Mouse (Mus musculus) WW6 (cell line): ENCODE data around the gene Casc3.

Experiments used
- DNase-seq: peaks from one replicate; pipeline ENCODE4 v3.0.0-alpha.2; 2013; ENCODE audit warnings: low read depth, low spot score

Casc3 gene

GRCm38 (mm10) chr11:98773635-98774295 lies 30.9 kb upstream of the Casc3 start:
- DNase-seq: peak; percentile 97

- DNase-seq: no peak
These were observed 29.9 kb upstream of the Casc3 start, which contains the start of gene Nr1d1 for GRCm38 (mm10) chr11:98774582-98775347. Gene Nr1d1 (minus strand): TSS chr11:98775333.

DNA sequence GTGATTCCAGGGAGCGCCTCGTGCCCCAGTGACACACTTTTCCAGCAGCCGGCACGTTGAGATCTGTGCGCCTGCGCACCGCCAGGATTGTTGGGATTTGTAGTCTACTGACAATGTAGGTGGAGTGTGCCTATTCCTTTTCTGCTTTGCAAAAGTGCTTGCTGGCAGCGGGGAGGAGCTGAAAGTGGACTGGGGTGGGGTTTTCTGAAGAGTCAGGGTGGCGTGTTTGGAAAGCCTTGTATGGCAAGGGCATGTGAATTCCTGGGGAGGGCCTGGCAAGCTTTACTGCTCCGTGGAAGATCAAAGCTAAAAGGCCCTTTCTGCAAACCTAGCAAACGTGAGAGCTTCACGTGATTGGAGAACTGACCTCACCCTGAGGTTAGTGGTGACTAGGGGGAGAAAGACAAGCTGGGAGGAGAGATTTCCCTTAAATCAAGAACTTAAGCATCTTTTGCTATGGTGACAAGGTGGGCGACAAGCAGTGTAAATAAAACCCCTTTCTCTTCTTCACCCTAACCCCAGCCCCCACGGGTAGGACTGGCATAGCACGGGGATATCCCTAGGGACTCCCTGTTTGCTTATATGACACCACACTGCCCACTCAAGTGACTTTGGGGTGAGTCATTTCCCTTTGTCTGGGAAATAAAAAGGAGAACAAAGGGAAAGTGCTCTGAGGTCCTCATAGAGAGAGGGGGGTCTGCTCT lies 29.2 kb upstream of the Casc3 start:
- peak; percentile 97 for DNase-seq

GRCm38 (mm10) chr11:98776052-98776764 lies 28.5 kb upstream of the Casc3 start:
- DNase-seq: no peak

- DNase-seq: no peak
These were observed 27.7 kb upstream of the Casc3 start for GRCm38 (mm10) chr11:98776843-98777590.

DNA sequence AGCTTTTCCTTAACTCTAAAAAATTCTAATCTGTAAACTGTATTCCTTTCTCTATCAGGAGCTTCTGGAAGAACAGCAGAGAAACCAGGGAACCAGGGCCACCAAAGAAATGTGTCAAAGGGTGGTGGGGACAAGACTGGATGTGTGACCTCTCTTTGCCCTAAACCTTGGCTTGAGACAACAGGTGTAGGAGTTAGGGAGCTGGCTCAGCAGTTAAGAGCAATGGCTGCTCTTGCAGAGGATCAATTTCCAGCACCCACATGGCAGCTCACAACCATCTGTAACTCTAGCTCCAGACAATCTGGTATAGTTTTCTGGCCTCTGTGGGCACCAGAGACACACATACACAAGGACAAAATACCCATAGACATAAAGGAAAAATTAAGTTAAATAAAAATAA lies 26.8 kb upstream of the Casc3 start:
- DNase-seq: no peak

DNA sequence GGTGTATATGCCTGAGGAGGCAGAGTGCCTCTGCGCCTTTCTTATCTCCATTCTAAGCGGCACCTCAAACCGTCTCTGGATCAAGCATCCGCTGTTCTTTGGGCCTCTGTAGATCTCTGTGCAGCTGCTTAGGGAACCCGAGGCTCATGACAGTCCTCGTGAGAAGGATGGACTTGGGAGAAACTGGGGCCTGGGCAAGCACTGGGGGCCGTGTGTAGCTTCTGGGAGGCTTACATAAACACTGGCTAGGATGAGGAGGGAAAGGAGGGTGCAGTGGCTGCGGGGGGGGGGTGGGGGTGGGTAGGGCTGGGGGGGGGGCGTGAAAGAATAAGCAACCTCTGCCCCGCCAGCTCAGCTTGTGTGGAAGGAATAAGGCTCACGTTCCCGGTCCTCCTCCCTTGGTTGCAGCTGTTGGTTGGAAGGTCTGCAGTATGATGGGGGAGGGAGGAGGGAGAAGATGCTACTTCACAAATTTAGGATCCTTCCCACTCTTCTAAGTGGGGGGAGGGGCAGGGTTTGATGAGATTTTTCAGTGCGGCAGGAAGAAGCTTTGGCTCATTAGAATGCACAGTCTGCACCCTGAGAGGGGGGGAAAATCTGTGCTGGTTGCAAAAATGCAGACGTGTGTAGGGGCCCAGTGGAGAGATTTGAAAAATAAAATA lies 22.7 kb upstream of the Casc3 start:
- no peak for DNase-seq

- DNase-seq: no peak
These were observed 22.0 kb upstream of the Casc3 start for GRCm38 (mm10) chr11:98782651-98783235.

DNA sequence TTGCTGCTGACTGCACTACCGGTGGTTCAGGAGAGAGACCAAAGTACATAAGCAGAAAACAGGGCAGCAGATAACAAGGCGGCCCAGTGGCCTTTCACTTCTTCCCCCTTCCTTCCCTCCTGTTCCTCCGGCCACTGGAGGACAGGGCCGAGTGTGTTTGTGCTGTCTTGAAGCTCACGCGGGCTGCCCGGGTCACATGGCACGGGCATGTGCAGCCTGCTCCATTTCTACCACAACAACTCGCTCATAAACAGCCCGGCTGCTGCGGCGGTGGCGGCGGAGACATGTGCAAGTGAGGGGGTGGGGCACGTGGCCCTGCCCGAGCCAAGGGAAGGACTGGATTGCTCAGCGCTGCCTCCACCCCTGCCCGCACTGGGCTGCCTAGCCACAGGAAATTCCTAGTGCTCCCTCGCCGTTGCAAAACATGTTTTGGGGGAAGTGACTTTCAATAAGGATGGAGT lies 21.4 kb upstream of the Casc3 start:
- no peak for DNase-seq

DNA sequence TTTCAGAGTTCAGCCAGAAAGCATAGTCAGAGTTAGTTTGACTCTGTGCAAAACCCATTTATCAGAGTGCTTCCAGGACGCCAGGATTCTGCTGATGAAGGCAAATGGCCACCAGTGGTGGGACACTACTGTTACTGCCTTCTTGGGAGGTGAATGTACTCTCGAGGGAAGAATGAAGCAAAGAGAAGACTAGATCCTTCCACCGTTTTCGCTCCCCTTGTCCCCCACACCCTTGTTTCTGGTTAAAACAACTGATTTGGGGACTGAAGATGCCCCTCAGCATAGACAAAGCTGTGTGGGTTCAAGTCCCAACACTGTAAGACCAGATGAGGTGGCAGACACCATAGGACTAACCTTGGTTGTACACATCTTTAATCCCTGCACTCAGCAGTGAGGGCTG lies 20.6 kb upstream of the Casc3 start:
- no peak for DNase-seq

GRCm38 (mm10) chr11:98785214-98785613 lies 19.5 kb upstream of the Casc3 start:
- DNase-seq: no peak

DNA sequence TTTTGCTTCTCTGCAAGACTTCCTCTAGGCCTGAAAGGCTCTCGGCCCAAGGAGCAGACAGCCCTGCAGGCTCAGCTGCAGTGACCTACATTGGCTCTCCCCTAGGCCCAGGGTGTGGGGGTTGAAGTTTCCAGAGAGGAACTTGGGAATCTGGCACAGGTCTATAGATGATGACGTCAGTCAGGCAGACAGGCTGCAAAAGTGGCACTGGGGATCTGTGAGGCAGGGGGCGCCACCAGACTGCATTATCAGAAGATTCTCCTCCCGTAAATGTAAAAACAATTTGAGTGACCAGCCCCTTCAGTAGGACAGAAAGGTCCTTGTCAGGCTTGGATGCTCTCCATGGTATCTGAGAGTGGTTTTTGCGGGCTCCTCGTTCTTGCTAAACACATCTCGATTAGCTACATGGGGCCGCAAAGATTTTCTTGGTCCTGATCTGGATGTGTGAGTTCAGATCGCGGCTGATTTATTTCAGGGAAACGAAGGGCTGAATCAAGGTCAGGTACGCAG lies 18.9 kb upstream of the Casc3 start:
- no peak for DNase-seq

DNA sequence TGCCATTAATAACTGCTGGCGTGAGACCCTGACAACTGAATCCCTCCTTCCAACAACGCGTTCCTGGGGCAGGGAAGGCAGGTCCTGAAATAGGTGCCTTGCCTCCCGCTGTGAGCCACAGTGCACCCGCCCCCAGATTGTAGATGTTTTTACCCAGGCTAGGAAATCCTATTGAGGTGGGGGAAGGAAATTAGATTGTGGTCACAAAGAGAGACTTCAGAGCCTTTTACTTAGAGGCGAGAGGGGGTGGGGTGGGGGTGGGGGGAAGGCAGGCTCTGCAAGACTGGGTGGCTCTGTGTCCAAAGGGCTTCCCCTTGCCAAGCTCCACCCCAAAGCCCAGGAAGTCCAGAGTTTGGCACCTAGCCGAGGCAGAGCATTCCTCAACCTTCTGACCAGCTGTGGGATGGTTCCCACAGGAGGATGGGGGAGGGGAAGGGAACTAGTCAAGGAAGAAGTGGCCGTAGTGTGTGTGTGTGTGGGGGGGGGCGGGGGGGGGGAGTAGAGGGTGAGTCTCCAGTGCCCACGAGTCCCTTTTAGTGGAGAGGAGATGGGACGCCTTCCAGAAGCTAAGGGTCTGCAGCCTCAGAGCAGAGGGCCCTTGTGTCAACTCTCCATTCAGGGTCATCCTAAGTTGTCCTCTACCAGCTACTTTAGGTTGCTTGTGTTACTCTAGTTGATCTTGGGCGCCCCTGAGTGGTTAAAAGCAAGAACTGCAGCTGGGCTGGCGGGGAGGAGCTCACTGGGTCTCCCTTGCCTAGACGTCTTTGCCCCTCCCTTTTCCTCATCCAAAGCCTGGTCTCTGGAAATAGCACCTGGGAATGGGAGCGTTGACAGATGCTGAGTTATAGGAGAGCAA lies 18.1 kb upstream of the Casc3 start:
- peak; percentile 97 for DNase-seq

DNA sequence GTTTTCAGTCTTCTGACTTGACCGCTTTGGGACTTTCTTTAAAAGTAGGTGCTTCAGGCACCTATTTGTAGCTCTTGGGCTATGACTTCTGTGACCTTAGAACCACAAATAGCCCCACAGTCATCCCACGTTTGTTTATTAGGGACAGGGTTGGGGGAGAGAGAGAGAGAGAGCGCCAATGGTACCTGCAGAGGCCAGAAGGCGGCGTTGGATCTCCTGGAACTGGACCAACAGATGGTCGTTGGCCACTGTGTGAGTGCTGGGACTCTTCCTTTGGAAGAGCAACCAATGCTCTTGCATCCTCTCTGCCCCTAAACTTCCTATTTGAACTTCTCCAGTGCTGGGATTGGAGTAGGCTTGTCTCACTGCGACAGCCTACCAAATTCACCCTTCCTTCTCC lies 17.5 kb upstream of the Casc3 start:
- no peak for DNase-seq

- DNase-seq: no peak
These were observed 17.0 kb upstream of the Casc3 start for GRCm38 (mm10) chr11:98787691-98788090.

DNA sequence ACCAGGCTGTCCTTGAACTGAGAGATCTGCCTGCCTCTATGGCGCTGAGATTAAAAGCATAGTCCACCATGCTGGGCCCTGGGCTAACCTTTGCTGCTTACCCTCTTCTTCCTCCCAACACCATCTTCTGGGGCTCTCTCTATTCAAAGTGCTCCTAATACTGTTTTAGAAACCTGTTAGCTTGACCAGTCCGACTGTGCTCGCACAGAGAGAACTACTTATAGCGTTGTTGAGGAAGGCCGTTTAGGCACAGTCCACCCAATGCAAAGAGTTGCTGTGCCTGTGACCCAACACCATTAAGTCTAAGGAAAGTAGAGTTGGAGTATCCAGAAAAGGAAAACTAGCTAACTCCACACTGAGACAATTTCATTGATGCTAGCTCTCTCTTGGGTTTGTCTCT lies 16.6 kb upstream of the Casc3 start:
- DNase-seq: no peak

DNA sequence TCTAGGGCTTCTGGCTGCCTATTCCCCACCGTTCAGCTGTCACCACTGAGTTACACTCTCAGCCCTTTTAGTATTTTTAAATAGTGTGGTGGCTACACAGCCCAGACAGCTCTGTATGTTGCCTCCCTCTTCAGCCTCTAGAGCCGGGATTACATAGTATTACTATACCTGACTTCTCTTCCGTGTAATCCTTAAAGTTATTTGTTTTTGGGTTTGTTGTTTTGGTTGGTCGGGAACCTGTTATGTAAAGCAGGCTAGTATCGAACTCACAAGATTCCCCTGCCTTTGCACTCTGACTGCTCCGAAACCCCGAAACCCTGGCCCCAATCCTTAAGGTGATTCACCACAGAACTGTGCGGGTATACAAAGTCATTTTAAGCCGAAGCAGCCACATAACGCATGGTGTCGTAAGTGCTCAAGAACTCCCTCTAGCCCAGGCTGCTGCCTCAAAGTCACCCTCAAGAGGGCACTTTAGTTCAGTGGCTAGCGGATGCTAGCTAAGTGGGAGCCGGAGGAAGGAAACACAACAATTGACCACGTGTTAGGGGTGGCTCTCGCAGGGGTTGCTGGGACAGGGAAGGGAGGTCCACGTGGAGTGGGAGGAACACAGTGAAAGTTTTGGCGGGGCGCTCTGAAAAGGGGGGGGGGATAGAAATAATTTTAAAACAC lies 16.0 kb upstream of the Casc3 start:
- DNase-seq: peak; percentile 84

- no peak for DNase-seq
These were observed 15.4 kb upstream of the Casc3 start for GRCm38 (mm10) chr11:98789219-98789807.
